Mouse (Mus musculus) embryonic facial prominence, embryonic 13.5 days (tissue): ENCODE data around the gene Atrn. TPM values are rescaled to one million over a fixed set of nuclear protein-coding genes. Genes with fewer than 3 reads are reported as not detected.

Experiments
- microRNA-seq: library from miRNA; unstranded; fragments of <30 nt; microRNA quantifications from one replicate; pipeline ENCODE4, GENCODE M21; 2016
- polyA plus RNA-seq: library from polyadenylated mRNA; unstranded; fragments of >200 nt; fragmentation: Nextera tagmentation; extraction: Ambion mirVana; gene quantifications from 2 replicates; pipeline ENCODE4 v1.2.1, GENCODE M21; 2015

The Atrn gene
- polyA plus RNA-seq, 1 experiment from 2014 or later: 10.7 TPM

Small RNA genes within 50 kb of the gene (microRNA-seq; reads per million reads assigned to microRNA genes)
- not detected for gene Mir6973b

Other genes with a start within 250 kb of the Atrn start
- gene Ddrgk1, start 241.8 kb upstream of the Atrn start, polyA plus RNA-seq: 61.7 and 72.7 TPM in 2 replicates
- gene Itpa, start 238.9 kb upstream of the Atrn start, polyA plus RNA-seq: 118 and 126 TPM in 2 replicates
- 3.2 TPM in 2 replicates for gene Slc4a11, start 209.0 kb upstream of the Atrn start, polyA plus RNA-seq
- gene 4930402H24Rik, start 89 bp upstream of the Atrn start, polyA plus RNA-seq: 43.2 and 49.5 TPM in 2 replicates
- 35.4 and 42.7 TPM in 2 replicates for gene Gfra4, start 136.6 kb downstream of the Atrn start, polyA plus RNA-seq
- 30.0 and 31.9 TPM in 2 replicates for gene Adam33, start 157.3 kb downstream of the Atrn start, polyA plus RNA-seq
- 0.07 and 0.18 TPM in 2 replicates for gene Siglec1, start 180.3 kb downstream of the Atrn start, polyA plus RNA-seq
- 18.2 TPM in 2 replicates for gene Hspa12b, start 220.8 kb downstream of the Atrn start, polyA plus RNA-seq
- gene Gm11037, start 227.0 kb downstream of the Atrn start, polyA plus RNA-seq: not detected in 2 replicates